Mouse (Mus musculus): ENCODE measurements around the gene Olfr392. TPM values are rescaled to one million over a fixed set of nuclear protein-coding genes. Genes with fewer than 3 reads are reported as not detected.

Olfr392 gene
- polyA plus RNA-seq (2014; fragmentation: Illumina TruSeq; extraction: RNeasy Lipid Tissue Mini Kit (QIAGEN cat#74804); ENCODE audit: low read depth, low replicate concordance) = not detected

DNA sequence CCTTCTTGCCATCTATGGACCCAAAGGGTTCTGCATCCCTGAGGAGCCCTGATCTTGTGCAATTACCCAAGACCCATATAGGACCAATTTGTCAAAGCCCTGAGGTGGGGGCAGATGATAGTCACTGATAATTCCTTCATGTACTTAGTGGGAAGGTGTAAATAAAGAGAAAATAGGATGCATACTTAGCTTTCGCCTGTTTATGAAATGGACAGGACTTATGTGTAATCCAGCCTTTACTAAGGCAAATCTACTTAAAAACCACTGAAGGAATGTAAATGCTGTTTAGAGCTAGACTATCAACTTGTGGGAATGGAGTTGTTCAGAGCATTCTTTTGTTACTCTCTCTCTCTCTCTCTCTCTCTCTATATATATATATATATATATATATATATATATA lies at the start of gene Olfr392:
TSS of gene Olfr392 (minus strand) at position 101 of the 400 bp plus-strand sequence.

DNA sequence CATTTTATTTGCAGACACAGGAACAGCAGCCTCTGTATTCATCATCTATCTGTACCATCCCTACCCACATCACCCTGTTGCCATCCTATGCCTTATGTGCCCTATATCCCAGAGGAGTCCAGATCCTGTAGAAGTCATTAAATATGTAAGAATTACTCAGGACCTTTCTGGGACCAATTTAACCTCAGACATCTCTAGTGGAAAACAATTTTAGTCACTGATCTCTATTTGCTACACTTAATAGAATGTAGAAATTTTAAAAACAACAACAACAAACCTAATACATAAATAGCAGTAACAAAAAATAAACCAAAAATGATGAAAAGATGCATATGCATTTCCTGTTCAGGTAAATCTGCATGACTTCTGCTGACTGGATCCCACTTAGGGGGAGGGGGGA lies 34.5 kb upstream of the Olfr392 start, which contains the start of gene Olfr393:
TSS of gene Olfr393 (minus strand) at position 101 of the 400 bp plus-strand sequence.

DNA sequence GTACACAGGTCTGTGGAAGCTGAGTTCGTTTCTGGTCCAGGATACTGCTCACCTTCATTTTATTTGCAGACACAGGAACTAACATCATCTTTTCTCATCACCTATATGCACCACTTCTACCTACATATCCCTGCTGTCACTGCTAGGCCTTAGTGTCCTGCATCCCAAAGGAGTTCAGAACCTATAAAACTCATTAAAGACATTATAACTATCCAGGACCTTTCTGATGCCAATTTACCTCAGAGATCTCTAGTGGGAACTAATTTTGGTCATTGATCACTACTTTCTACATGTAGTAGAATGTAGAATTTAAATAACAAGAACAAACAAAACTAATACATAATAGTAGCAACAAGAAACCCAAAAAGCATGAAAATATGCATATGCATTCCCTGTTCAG lies 13.9 kb downstream of the Olfr392 start, which contains the start of gene Olfr391-ps:
TSS of gene Olfr391-ps (minus strand) at position 101 of the 400 bp plus-strand sequence.

DNA sequence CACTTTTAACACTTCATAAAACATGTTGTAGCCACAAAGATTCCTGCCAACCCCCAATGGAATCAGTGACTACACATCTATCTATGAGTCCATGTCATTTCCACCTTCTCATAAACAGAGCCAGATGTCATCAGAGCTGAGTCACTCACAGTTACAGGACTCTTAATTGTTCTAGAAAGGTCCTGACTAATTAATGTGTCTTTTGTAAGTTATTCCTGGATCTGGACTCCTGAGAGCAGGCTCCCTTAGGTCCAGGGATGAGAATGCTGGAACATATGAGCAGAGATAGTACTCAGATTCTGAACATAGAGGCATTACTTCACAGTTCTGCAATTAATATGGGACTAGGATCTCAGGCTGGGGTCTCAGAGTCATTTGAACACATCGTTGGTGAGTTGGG lies 34.2 kb downstream of the Olfr392 start, which contains the start of gene Olfr390:
TSS of gene Olfr390 (plus strand) at position 301 of the 400 bp plus-strand sequence.

DNA sequence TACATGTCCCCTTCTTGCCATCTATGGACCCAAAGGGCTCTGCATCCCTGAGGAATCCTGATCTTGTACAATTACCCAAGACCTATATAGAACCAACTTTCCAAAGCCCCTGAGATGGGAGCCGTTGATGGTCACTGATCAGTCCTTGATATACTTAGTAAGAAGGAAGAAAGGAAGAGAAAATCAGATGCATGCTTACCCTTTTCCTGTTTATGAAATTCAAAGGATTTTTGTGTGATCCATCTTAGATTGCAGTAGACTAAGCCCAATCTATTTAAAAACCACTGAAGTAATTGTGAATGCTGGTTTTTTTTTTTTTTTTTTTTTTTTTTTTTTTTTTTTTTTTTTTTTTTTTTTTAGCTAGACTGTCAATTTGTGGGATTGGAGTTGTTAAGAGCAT lies 36.2 kb downstream of the Olfr392 start, which contains the start of gene Olfr389:
TSS of gene Olfr389 (minus strand) at position 101 of the 400 bp plus-strand sequence.

Other genes starting within 250 kb of the Olfr392 start
- gene Olfr385, start 224.0 kb downstream of the Olfr392 start, polyA plus RNA-seq (2014; fragmentation: Illumina TruSeq; extraction: RNeasy Lipid Tissue Mini Kit (QIAGEN cat#74804); ENCODE audit: low read depth, low replicate concordance) = not detected
- gene Olfr384, start 218.5 kb downstream of the Olfr392 start, polyA plus RNA-seq (2014; fragmentation: Illumina TruSeq; extraction: RNeasy Lipid Tissue Mini Kit (QIAGEN cat#74804); ENCODE audit: low read depth, low replicate concordance) = not detected
- not detected for gene Zfp735, start 128.3 kb downstream of the Olfr392 start, polyA plus RNA-seq (2014; fragmentation: Illumina TruSeq; extraction: RNeasy Lipid Tissue Mini Kit (QIAGEN cat#74804); ENCODE audit: low read depth, low replicate concordance)
- not detected for gene Olfr389, start 36.3 kb downstream of the Olfr392 start, polyA plus RNA-seq (2014; fragmentation: Illumina TruSeq; extraction: RNeasy Lipid Tissue Mini Kit (QIAGEN cat#74804); ENCODE audit: low read depth, low replicate concordance)
- gene Olfr390, start 34.1 kb downstream of the Olfr392 start, polyA plus RNA-seq (2014; fragmentation: Illumina TruSeq; extraction: RNeasy Lipid Tissue Mini Kit (QIAGEN cat#74804); ENCODE audit: low read depth, low replicate concordance) = not detected
- not detected for gene Olfr391-ps, start 14.0 kb downstream of the Olfr392 start, polyA plus RNA-seq (2014; fragmentation: Illumina TruSeq; extraction: RNeasy Lipid Tissue Mini Kit (QIAGEN cat#74804); ENCODE audit: low read depth, low replicate concordance)
- gene Olfr393, start 34.4 kb upstream of the Olfr392 start, polyA plus RNA-seq (2014; fragmentation: Illumina TruSeq; extraction: RNeasy Lipid Tissue Mini Kit (QIAGEN cat#74804); ENCODE audit: low read depth, low replicate concordance) = not detected
- not detected for gene Olfr394, start 73.7 kb upstream of the Olfr392 start, polyA plus RNA-seq (2014; fragmentation: Illumina TruSeq; extraction: RNeasy Lipid Tissue Mini Kit (QIAGEN cat#74804); ENCODE audit: low read depth, low replicate concordance)
- not detected for gene Olfr395, start 92.2 kb upstream of the Olfr392 start, polyA plus RNA-seq (2014; fragmentation: Illumina TruSeq; extraction: RNeasy Lipid Tissue Mini Kit (QIAGEN cat#74804); ENCODE audit: low read depth, low replicate concordance)
- gene Olfr23, start 119.6 kb upstream of the Olfr392 start, polyA plus RNA-seq (2014; fragmentation: Illumina TruSeq; extraction: RNeasy Lipid Tissue Mini Kit (QIAGEN cat#74804); ENCODE audit: low read depth, low replicate concordance) = not detected
- not detected for gene Olfr397, start 143.8 kb upstream of the Olfr392 start, polyA plus RNA-seq (2014; fragmentation: Illumina TruSeq; extraction: RNeasy Lipid Tissue Mini Kit (QIAGEN cat#74804); ENCODE audit: low read depth, low replicate concordance)
- gene Olfr398, start 173.4 kb upstream of the Olfr392 start, polyA plus RNA-seq (2014; fragmentation: Illumina TruSeq; extraction: RNeasy Lipid Tissue Mini Kit (QIAGEN cat#74804); ENCODE audit: low read depth, low replicate concordance) = not detected
- gene Olfr139, start 239.5 kb upstream of the Olfr392 start, polyA plus RNA-seq (2014; fragmentation: Illumina TruSeq; extraction: RNeasy Lipid Tissue Mini Kit (QIAGEN cat#74804); ENCODE audit: low read depth, low replicate concordance) = not detected
- gene Olfr399, start 239.6 kb upstream of the Olfr392 start, polyA plus RNA-seq (2014; fragmentation: Illumina TruSeq; extraction: RNeasy Lipid Tissue Mini Kit (QIAGEN cat#74804); ENCODE audit: low read depth, low replicate concordance) = not detected